Mouse (Mus musculus) limb, embryonic 12.5 days (tissue): ENCODE data around the gene Upf1. TPM values are rescaled to one million over a fixed set of nuclear protein-coding genes. Genes with fewer than 3 reads are reported as not detected.

ENCODE experiments used
- ATAC-seq: fragments of 200-750 bp; cut with Nextera tagmentation; 2 replicates; pipeline ENCODE4 v1.8.0; 2017; ENCODE audit warnings: low read depth, moderate TSS enrichment; ENCODE audit not compliant: insufficient number of reproducible peaks, insufficient read depth, low FRiP score, low TSS enrichment
- H3K27ac ChIP-seq: fragments of 300-500 bp; sonication (generic); 2 replicates; pipeline ENCODE4 v1.5.1; 2016; ENCODE audit warnings: mild to moderate bottlenecking, moderate library complexity
- H3K27me3 ChIP-seq: fragments of 300-500 bp; sonication (generic); 2 replicates; pipeline ENCODE4 v1.6.1; 2016; ENCODE audit warnings: mild to moderate bottlenecking, moderate library complexity
- H3K36me3 ChIP-seq: fragments of 300-500 bp; sonication (generic); 2 replicates; pipeline ENCODE4 v1.6.1; 2016; ENCODE audit warnings: mild to moderate bottlenecking, moderate library complexity
- H3K4me1 ChIP-seq: fragments of 300-500 bp; sonication (generic); replicated peaks from 2 replicates; pipeline ENCODE4 v1.6.1; 2016
- H3K4me2 ChIP-seq: fragments of 300-500 bp; sonication (generic); 2 replicates; pipeline ENCODE4 v1.6.1; 2016; ENCODE audit warnings: mild to moderate bottlenecking, moderate library complexity
- H3K4me3 ChIP-seq: fragments of 300-500 bp; sonication (generic); replicated peaks from 2 replicates; pipeline ENCODE4 v1.5.1; 2016; ENCODE audit warnings: mild to moderate bottlenecking
- H3K9ac ChIP-seq: fragments of 300-500 bp; sonication (generic); replicated peaks from 2 replicates; pipeline ENCODE4 v1.6.1; 2016; ENCODE audit warnings: mild to moderate bottlenecking, moderate library complexity
- H3K9me3 ChIP-seq: fragments of 300-500 bp; sonication (generic); 2 replicates; pipeline ENCODE4 v1.6.1; 2016; ENCODE audit warnings: mild to moderate bottlenecking, moderate library complexity
- WGBS: fragments of 180-500 bp; shearing (Covaris S2); methylation state at CpG from one replicate; pipeline ENCODE4 v1.1.7; 2016; 5-methylcytosine and 5-hydroxymethylcytosine counted together
- polyA plus RNA-seq: library from polyadenylated mRNA; unstranded; fragments of >200 nt; fragmentation: Nextera tagmentation; extraction: Ambion mirVana; gene quantifications from 2 replicates; pipeline ENCODE4 v1.2.1, GENCODE M21; 2016

Upf1 gene
- polyA plus RNA-seq, 1 experiment from 2014 or later: 32.5 TPM

DNA sequence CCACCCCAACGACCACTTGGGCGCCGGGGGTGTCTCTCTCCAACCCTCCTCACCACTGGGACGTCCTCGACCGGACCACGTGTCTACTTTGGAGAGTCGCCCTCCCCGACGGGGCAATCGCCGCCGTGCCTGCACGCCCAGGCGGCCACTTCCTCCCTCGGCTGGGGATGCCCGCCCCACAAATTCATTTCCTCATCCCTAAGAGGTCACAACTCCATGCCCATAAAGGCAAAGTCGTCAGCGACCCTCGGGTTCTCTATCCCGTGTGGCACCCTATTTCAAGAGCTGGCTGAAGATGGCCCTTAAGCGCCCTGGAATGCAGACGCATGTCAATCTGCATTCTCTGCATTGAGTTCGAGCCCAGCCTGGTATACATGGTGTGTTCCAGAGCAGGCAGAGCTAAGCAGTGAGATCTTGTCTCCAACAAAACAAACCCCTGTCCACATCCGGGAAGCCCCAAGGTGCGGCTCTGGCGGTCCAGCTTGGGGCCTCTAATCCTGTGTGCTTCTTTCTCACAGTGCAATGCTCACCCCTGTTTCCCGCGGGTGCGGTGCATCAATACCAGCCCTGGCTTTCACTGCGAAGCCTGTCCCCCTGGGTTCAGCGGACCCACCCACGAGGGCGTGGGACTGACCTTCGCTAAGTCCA lies 22.3 kb upstream of the Upf1 start:
- no peak for ATAC-seq
- no peaks in the 10 kb centered on the region for H3K36me3 ChIP-seq
- H3K9ac ChIP-seq: 0 out of 2 replicates have a peak overlapping the region, but pooled peaks have one; percentile 12
- peak overlapping the region; percentile 43 for H3K4me3 ChIP-seq
- no peak overlapping the region for H3K27ac ChIP-seq
- 6% methylated on average over 35 of the region's 35 CpGs for WGBS
- peaks cover 93% of the 10 kb centered on the region for H3K27me3 ChIP-seq
- H3K4me2 ChIP-seq: peak overlapping the region; percentile 60
- H3K9me3 ChIP-seq: no peaks in the 10 kb centered on the region
- peaks cover 50% of the 10 kb centered on the region for H3K4me1 ChIP-seq

DNA sequence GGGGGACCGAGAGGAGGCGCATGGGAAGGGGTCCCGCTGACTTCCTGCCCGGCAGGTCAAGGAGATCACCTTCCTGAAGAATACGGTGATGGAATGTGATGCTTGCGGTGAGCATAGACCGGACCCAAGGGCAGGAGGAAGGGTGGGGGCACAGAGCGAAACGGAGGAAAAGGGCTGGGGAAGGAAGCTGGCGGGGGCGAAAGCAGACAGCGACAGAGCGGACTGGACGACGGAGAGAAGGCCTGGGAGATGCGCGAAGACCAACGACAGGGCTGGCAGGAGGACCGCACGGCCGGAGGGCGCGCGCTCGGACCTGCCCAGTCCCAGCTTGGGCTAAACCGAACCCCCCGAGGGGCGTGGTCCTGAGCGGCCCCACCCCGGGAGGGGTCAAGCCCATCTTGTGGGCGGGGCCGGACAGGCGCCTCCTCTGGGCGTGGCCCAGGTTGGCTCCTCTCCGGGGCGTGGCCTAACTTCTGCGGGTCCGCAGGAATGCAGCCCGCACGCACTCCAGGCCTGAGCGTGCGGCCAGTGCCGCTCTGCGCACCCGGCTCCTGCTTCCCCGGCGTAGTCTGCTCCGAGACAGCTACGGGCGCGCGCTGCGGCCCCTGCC lies 21.3 kb upstream of the Upf1 start:
- peak; percentile 11; the same call in 1 of the 2 replicates for ATAC-seq
- no peak overlapping the region for H3K27ac ChIP-seq
- peaks cover 86% of the 10 kb centered on the region for H3K27me3 ChIP-seq
- peak overlapping the region; percentile 45; the same call in 1 of the 2 replicates for H3K9ac ChIP-seq
- WGBS: under 1% methylated on average over 53 of the region's 53 CpGs
- no peaks in the 10 kb centered on the region for H3K36me3 ChIP-seq
- H3K9me3 ChIP-seq: no peaks in the 10 kb centered on the region
- peak overlapping the region; percentile 43 for H3K4me3 ChIP-seq
- peaks cover 50% of the 10 kb centered on the region for H3K4me1 ChIP-seq
- H3K4me2 ChIP-seq: peak overlapping the region; percentile 60

- Histone ChIP-seq H3K27ac (peak within 1 kb of the TSS; percentile 50; the same call in 1 of the 2 replicates), H3K9ac (peak within 1 kb of the TSS; percentile 45; the same call in 1 of the 2 replicates), H3K27me3 (peaks cover 79% of the 10 kb centered on the region), H3K4me3 (peak within 1 kb of the TSS; percentile 43), H3K4me2 (peak within 1 kb of the TSS; percentile 60), H3K9me3 (no peaks in the 10 kb centered on the region), H3K36me3 (no peaks in the 10 kb centered on the region), H3K4me1 (peaks cover 50% of the 10 kb centered on the region)
- whole genome bisulfite sequencing: 2% methylated on average over 47 of the region's 47 CpGs
- 0 out of 2 replicates have a peak, but pooled peaks have one; percentile 17 for ATAC-seq
Measured at GRCm38 (mm10) chr8:70373397-70374317, 20.6 kb upstream of the Upf1 start, which contains the start of gene Comp. Gene Comp (plus strand): TSS chr8:70373558.

DNA sequence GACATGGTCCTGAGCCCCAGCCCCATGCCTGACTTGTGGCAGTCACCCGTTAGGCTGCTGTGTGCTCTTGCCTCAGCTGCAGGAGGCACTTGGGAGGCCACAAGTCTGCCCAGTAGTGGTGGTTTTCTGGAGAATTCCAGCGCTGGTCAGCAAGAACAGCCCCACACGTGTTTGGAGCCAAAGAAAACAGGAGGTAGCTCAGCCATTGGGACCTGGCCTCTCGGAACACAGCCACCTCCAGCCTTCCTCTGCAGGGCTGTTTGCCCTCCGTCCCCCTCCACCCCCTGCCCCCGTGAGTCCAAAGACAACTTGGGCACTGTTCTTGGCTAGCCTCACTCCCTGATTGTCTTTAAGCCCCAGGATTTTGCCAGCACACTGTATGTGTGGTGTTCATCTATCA lies 18.9 kb upstream of the Upf1 start:
- Histone ChIP-seq H3K9me3 (no peaks in the 10 kb centered on the region), H3K4me2 (0 out of 2 replicates have a peak overlapping the region, but pooled peaks have one; percentile 60), H3K27me3 (peaks cover 62% of the 10 kb centered on the region), H3K4me3 (no peak overlapping the region), H3K27ac (peak overlapping the region; percentile 72), H3K9ac (no peak overlapping the region), H3K4me1 (peaks cover 50% of the 10 kb centered on the region), H3K36me3 (no peaks in the 10 kb centered on the region)
- 40% methylated on average over 6 of the region's 6 CpGs for WGBS
- ATAC-seq: 0 out of 2 replicates have a peak, but pooled peaks have one; percentile 2

GRCm38 (mm10) chr8:70370476-70370875 lies 17.4 kb upstream of the Upf1 start:
- H3K4me1 ChIP-seq: peaks cover 43% of the 10 kb centered on the region
- no peak for ATAC-seq
- no peaks in the 10 kb centered on the region for H3K36me3 ChIP-seq
- no peak overlapping the region for H3K4me3 ChIP-seq
- H3K9ac ChIP-seq: no peak overlapping the region
- H3K27me3 ChIP-seq: peaks cover 48% of the 10 kb centered on the region
- H3K27ac ChIP-seq: no peak overlapping the region
- no peaks in the 10 kb centered on the region for H3K9me3 ChIP-seq
- WGBS: 67% methylated on average over 7 of the region's 7 CpGs
- no peak overlapping the region for H3K4me2 ChIP-seq

DNA sequence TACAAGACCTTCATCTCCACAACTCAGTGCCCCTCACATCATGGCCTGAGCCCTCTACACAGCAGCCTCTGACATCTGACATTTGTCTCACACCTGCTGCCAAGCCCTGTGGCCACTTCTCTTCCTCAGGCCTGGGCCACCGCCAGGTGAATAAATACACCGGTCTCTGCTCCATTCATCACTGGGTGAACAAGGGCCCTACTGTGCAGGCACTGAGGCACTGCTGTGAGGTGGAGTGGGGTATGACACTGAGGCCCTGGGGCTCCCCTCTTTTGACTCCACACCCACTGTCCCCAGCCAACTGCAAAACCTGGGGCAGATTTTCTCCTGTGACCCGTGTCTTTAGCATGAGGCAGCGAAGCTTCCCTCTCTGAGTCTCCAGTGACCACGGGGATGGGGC lies 13.5 kb upstream of the Upf1 start:
- 66% methylated on average over 5 of the region's 5 CpGs for WGBS
- no peak overlapping the region for H3K4me3 ChIP-seq
- H3K9me3 ChIP-seq: no peaks in the 10 kb centered on the region
- H3K4me2 ChIP-seq: no peak overlapping the region
- peaks cover 10% of the 10 kb centered on the region for H3K4me1 ChIP-seq
- H3K36me3 ChIP-seq: no peaks in the 10 kb centered on the region
- no peak for ATAC-seq
- no peak overlapping the region for H3K27ac ChIP-seq
- no peak overlapping the region for H3K9ac ChIP-seq
- H3K27me3 ChIP-seq: peaks cover 11% of the 10 kb centered on the region

DNA sequence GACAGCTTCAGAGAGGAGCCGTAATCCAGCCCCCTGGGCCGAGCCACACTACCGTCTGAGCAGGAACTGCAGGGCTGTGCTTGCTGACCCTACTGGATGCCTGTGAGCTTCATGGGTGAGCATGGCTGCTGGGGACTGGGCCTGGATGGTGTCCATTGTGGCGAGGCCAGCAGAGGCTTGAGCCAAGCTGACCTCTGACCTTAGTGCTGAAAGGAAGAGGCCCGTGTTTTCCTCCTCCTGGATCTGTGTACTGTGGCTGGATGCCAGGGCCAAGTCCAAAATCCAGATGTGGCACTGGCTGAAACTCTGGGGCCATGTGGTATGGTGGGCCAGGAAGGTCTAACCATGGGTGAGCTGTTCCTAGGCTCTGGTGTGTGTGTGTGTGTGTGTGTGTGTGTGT lies 11.0 kb upstream of the Upf1 start:
- H3K9me3 ChIP-seq: no peaks in the 10 kb centered on the region
- no peak for ATAC-seq
- peaks cover 4% of the 10 kb centered on the region for H3K4me1 ChIP-seq
- no peak overlapping the region for H3K4me2 ChIP-seq
- no peak overlapping the region for H3K9ac ChIP-seq
- no peaks in the 10 kb centered on the region for H3K36me3 ChIP-seq
- 29% methylated on average over 5 of the region's 5 CpGs for WGBS
- H3K27me3 ChIP-seq: peaks cover 6% of the 10 kb centered on the region
- H3K27ac ChIP-seq: 0 out of 2 replicates have a peak overlapping the region, but pooled peaks have one; percentile 35
- H3K4me3 ChIP-seq: no peak overlapping the region

- Histone ChIP-seq H3K27me3 (peaks cover 14% of the 10 kb centered on the region), H3K4me2 (no peak overlapping the region), H3K9me3 (no peaks in the 10 kb centered on the region), H3K9ac (no peak overlapping the region), H3K4me3 (no peak overlapping the region), H3K4me1 (peaks cover 4% of the 10 kb centered on the region), H3K27ac (0 out of 2 replicates have a peak overlapping the region, but pooled peaks have one; percentile 26), H3K36me3 (no peaks in the 10 kb centered on the region)
- 68% methylated on average over 10 of the region's 10 CpGs for WGBS
- ATAC-seq: no peak
Measured at GRCm38 (mm10) chr8:70361484-70362032, 8.5 kb upstream of the Upf1 start.

- H3K4me1 ChIP-seq: peaks cover 4% of the 10 kb centered on the region
- no peak for ATAC-seq
Measured at GRCm38 (mm10) chr8:70360769-70361168, 7.7 kb upstream of the Upf1 start.

DNA sequence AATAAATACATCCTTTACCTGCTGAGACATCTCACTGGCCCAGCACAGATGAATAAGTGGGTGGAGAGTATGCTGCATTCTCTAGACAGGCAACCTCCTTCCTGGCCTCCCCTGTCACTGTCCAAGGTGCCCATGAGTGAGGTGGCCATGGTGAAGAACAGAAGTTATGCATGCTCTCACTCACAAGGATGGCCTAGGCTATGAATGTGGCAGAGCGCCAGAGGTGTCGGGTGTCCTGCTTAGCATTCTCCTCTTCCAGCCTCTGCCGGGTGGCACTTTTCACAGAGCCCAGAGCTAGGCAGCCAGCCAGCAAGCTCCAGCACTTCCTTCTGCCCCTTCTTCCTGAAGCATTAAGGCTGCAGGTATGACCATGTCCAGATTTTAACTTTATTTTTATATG lies 6.3 kb upstream of the Upf1 start:
- no peak overlapping the region for H3K9ac ChIP-seq

More at GRCm38 (mm10) chr8:70360769-70361168, 7.7 kb upstream of the Upf1 start:
- H3K27me3 ChIP-seq: peaks cover 14% of the 10 kb centered on the region
- H3K4me3 ChIP-seq: no peak overlapping the region
- no peak overlapping the region for H3K27ac ChIP-seq
- 56% methylated on average over 4 of the region's 4 CpGs for WGBS
- no peak overlapping the region for H3K9ac ChIP-seq
- no peak overlapping the region for H3K4me2 ChIP-seq
- H3K36me3 ChIP-seq: no peaks in the 10 kb centered on the region
- no peaks in the 10 kb centered on the region for H3K9me3 ChIP-seq

More for the DNA sequence above, 6.3 kb upstream of the Upf1 start:
- no peak overlapping the region for H3K27ac ChIP-seq
- no peaks in the 10 kb centered on the region for H3K9me3 ChIP-seq
- H3K4me1 ChIP-seq: peaks cover 4% of the 10 kb centered on the region
- WGBS: 28% methylated on average over 3 of the region's 3 CpGs
- no peak overlapping the region for H3K4me2 ChIP-seq
- H3K27me3 ChIP-seq: peaks cover 14% of the 10 kb centered on the region
- no peak overlapping the region for H3K4me3 ChIP-seq
- ATAC-seq: no peak
- H3K36me3 ChIP-seq: no peaks in the 10 kb centered on the region
